Mouse (Mus musculus): ENCODE results near the gene Sema5b. TPM values are rescaled to one million over a fixed set of nuclear protein-coding genes. Genes with fewer than 3 reads are reported as not detected.

Gene Sema5b
- polyA plus RNA-seq, 1 experiment from 2014 or later = 3.4 TPM

DNA sequence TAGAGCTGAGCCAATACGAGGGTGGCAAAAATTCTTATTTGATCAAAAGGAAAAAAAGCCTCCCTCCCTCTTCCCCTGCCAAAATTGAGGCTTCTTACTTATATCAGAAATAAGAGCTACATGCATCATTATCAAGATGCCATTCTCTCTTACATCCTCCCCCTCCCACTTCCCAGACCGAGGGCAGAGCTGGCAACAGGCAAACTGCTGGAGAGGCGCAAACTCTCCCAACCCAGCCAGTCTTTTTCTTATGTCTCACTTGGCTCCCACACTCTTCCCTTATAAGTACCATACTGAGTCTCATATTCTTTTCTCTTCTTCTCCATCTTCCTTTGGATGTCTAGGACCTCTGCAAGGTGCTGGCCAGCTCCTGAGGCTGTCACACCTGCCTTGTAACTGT, 6.3 kb upstream of the Sema5b start:
- Histone ChIP-seq H3K9me3 (replicated peaks) (no peaks in the 10 kb centered on the region), H3K36me3 (no peaks in the 10 kb centered on the region), H3K4me3 (no peak overlapping the region), H3K27me3 (ENCODE audit: low read depth, poor library complexity, severe bottlenecking) (peaks cover 45% of the 10 kb centered on the region), H3K4me1 (no peaks in the 10 kb centered on the region), H3K27ac (no peak overlapping the region)
- no peak for DNase-seq (ENCODE audit: low spot score)
- 71% methylated on average over 3 of the region's 3 CpGs for WGBS

DNA sequence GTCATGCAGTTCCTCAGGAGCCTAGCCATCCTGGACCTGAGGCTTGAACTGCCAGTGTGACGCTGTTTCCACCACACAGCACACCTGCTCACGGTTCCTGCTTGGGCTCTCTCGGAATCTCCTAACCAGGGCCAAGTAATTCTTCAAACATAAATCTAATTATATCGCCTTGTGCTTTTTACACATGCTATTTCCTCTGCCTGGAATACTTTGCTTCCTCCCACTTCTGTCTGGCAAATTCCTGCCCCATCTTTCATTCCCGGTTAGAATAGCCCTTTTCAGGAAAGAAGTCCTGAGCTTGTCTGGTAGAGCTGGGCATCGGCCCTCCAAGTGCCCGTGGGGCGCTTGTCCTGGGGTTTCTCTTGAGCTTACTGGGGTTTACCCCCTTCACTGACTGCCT, 3.3 kb upstream of the Sema5b start:
- Histone ChIP-seq H3K4me1 (peaks cover 25% of the 10 kb centered on the region), H3K9me3 (replicated peaks) (no peaks in the 10 kb centered on the region), H3K36me3 (no peaks in the 10 kb centered on the region), H3K27ac (no peak overlapping the region), H3K4me3 (no peak overlapping the region), H3K27me3 (ENCODE audit: low read depth, poor library complexity, severe bottlenecking) (peaks cover 76% of the 10 kb centered on the region)
- no peak for DNase-seq (ENCODE audit: low spot score)
- 87% methylated on average over 8 of the region's 8 CpGs for whole genome bisulfite sequencing

- no peak overlapping the region for H3K4me3 ChIP-seq
- H3K9me3 ChIP-seq (replicated peaks) = no peaks in the 10 kb centered on the region
- no peak for DNase-seq (ENCODE audit: low spot score)
- H3K27me3 ChIP-seq (ENCODE audit: low read depth, poor library complexity, severe bottlenecking) = peaks cover 87% of the 10 kb centered on the region
- H3K4me1 ChIP-seq = peaks cover 25% of the 10 kb centered on the region
- 51% methylated on average over 10 of the region's 10 CpGs for WGBS
- H3K27ac ChIP-seq = no peak overlapping the region
- H3K36me3 ChIP-seq = no peaks in the 10 kb centered on the region
Measured at GRCm38 (mm10) chr16:35539041-35539440, 1.9 kb upstream of the Sema5b start.

- Histone ChIP-seq H3K4me3 (peak overlapping the region; percentile 62), H3K27me3 (ENCODE audit: low read depth, poor library complexity, severe bottlenecking) (peaks cover 94% of the 10 kb centered on the region), H3K36me3 (no peaks in the 10 kb centered on the region), H3K27ac (no peak overlapping the region), H3K4me1 (peaks cover 25% of the 10 kb centered on the region), H3K9me3 (replicated peaks) (no peaks in the 10 kb centered on the region)
- under 1% methylated on average over 23 of the region's 23 CpGs for WGBS
- DNase-seq (ENCODE audit: low spot score) = peak; percentile 47
Measured at GRCm38 (mm10) chr16:35540333-35541116, 420 bp upstream of the Sema5b start.

GRCm38 (mm10) chr16:35541661-35542420, 896 bp downstream of the Sema5b start:
- WGBS = under 1% methylated on average over 54 of the region's 54 CpGs
- peak overlapping the region; percentile 63 for H3K27ac ChIP-seq
- H3K4me3 ChIP-seq = peak overlapping the region; percentile 62
- DNase-seq (ENCODE audit: low spot score) = peak; percentile 71
- H3K9me3 ChIP-seq (replicated peaks) = no peaks in the 10 kb centered on the region
- H3K36me3 ChIP-seq = no peaks in the 10 kb centered on the region
- H3K4me1 ChIP-seq = peaks cover 25% of the 10 kb centered on the region
- peaks cover 96% of the 10 kb centered on the region for H3K27me3 ChIP-seq (ENCODE audit: low read depth, poor library complexity, severe bottlenecking)

- no peaks in the 10 kb centered on the region for H3K9me3 ChIP-seq (replicated peaks)
- WGBS = 1% methylated on average over 27 of the region's 27 CpGs
- H3K27me3 ChIP-seq (ENCODE audit: low read depth, poor library complexity, severe bottlenecking) = peaks cover 92% of the 10 kb centered on the region
- H3K27ac ChIP-seq = no peak overlapping the region
- peaks cover 25% of the 10 kb centered on the region for H3K4me1 ChIP-seq
- peak overlapping the region; percentile 62 for H3K4me3 ChIP-seq
- no peak for DNase-seq (ENCODE audit: low spot score)
- H3K36me3 ChIP-seq = no peaks in the 10 kb centered on the region
Measured at GRCm38 (mm10) chr16:35542421-35542780, 1.5 kb downstream of the Sema5b start.

GRCm38 (mm10) chr16:35545723-35546122, 4.8 kb downstream of the Sema5b start:
- Histone ChIP-seq H3K27ac (no peak overlapping the region), H3K4me3 (no peak overlapping the region), H3K9me3 (replicated peaks) (no peaks in the 10 kb centered on the region), H3K27me3 (ENCODE audit: low read depth, poor library complexity, severe bottlenecking) (peaks cover 59% of the 10 kb centered on the region), H3K4me1 (peaks cover 20% of the 10 kb centered on the region), H3K36me3 (no peaks in the 10 kb centered on the region)
- WGBS = 77% methylated on average over 4 of the region's 4 CpGs
- DNase-seq (ENCODE audit: low spot score) = no peak

DNA sequence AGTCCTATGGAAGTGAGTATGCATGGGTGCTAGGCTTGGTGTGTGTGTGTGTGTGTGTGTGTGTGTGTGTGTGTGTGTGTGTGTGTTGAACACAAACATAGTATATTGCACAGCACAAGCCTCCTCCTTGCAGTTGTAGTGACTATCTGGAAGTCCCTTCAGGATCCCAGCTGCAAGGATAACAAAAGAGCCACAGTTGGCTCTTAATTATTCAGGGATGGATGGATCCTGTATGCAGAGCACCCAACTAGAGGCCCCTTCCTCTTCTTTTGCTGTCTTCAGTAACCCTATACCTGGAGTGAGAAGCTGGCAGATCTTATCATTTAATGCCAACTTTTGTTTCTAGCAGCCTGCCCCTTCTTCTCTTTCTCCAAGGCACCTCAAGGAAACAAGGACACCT, 7.0 kb downstream of the Sema5b start:
- Histone ChIP-seq H3K36me3 (no peaks in the 10 kb centered on the region), H3K4me1 (no peaks in the 10 kb centered on the region), H3K9me3 (replicated peaks) (no peaks in the 10 kb centered on the region), H3K27me3 (ENCODE audit: low read depth, poor library complexity, severe bottlenecking) (peaks cover 36% of the 10 kb centered on the region), H3K4me3 (no peak overlapping the region), H3K27ac (no peak overlapping the region)
- DNase-seq (ENCODE audit: low spot score) = no peak

DNA sequence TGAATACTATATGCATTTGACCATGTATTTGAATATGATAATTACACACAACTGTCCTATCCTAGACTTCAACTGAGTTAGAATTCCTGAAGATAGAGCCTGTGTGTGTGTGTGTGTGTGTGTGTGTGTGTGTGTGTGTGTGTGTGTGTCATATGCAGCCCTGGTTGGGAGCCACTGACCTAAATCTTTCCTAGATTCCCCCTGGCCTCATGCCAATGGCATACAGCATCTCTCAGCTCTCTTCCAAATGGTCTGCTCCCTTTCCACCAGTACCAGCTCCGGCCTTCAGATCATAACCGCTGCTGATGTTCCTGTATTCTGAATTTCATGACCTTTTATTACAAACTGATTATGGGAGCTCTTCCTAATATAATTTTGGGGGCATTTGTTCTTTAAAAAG, 8.4 kb downstream of the Sema5b start:
- WGBS = 98% methylated on average over 2 of the region's 2 CpGs
- H3K4me1 ChIP-seq = peaks cover 5% of the 10 kb centered on the region
- no peaks in the 10 kb centered on the region for H3K9me3 ChIP-seq (replicated peaks)
- H3K4me3 ChIP-seq = no peak overlapping the region
- peaks cover 23% of the 10 kb centered on the region for H3K27me3 ChIP-seq (ENCODE audit: low read depth, poor library complexity, severe bottlenecking)
- no peak overlapping the region for H3K27ac ChIP-seq
- DNase-seq (ENCODE audit: low spot score) = no peak
- H3K36me3 ChIP-seq = no peaks in the 10 kb centered on the region

- no peak overlapping the region for H3K27ac ChIP-seq
- 80% methylated on average over 15 of the region's 15 CpGs for WGBS
- H3K4me3 ChIP-seq = no peak overlapping the region
- peaks cover 18% of the 10 kb centered on the region for H3K4me1 ChIP-seq
- no peaks in the 10 kb centered on the region for H3K36me3 ChIP-seq
- H3K9me3 ChIP-seq (replicated peaks) = no peaks in the 10 kb centered on the region
- DNase-seq (ENCODE audit: low spot score) = no peak
- H3K27me3 ChIP-seq (ENCODE audit: low read depth, poor library complexity, severe bottlenecking) = no peaks in the 10 kb centered on the region
Measured at GRCm38 (mm10) chr16:35555596-35556482, 14.9 kb downstream of the Sema5b start.

DNA sequence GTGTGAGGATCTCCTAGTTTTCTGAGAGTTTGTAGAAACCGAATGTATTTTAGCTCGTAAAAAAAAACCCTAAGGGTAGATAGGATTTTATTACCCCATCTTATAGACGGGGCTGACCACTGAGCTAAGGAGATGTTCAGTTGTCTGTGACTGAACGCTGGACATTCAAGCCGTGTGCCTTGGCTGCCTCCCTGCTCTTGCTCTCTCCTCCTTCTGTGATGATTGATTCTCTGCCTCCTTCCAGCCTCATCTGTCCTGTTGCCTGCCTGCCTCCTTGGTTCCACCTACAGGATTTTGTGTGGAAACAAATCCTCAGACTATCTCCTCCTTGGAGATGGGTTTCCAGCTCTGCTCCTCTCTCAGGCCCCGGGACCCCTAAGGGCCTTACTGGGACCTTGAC, 16.1 kb downstream of the Sema5b start:
- Histone ChIP-seq H3K4me3 (no peak overlapping the region), H3K9me3 (replicated peaks) (no peaks in the 10 kb centered on the region), H3K36me3 (no peaks in the 10 kb centered on the region), H3K4me1 (peaks cover 18% of the 10 kb centered on the region), H3K27ac (no peak overlapping the region), H3K27me3 (ENCODE audit: low read depth, poor library complexity, severe bottlenecking) (no peaks in the 10 kb centered on the region)
- no peak for DNase-seq (ENCODE audit: low spot score)
- WGBS = 79% methylated on average over 6 of the region's 6 CpGs

DNA sequence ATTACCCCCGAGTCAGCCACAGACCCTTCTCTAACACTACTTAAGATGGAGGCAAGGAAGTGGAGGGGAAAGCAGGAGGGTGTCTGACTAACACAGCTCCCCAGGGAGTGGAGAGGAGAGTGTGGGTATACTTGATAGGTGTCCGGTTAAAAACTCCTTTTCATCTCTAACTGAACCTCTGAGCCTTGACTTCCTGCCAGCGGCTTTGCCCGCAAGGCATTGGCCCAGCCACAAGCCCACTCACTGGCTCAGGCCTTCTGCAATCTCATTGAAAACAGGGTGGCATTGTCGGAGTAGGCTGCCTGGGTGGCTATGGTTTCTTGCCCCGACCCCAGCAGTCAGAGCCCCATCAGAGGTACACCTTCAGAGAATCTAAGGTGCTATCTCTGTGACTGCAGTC, 20.6 kb downstream of the Sema5b start:
- Histone ChIP-seq H3K4me3 (no peak overlapping the region), H3K9me3 (replicated peaks) (no peaks in the 10 kb centered on the region), H3K27me3 (ENCODE audit: low read depth, poor library complexity, severe bottlenecking) (no peaks in the 10 kb centered on the region), H3K4me1 (peaks cover 19% of the 10 kb centered on the region), H3K27ac (no peak overlapping the region), H3K36me3 (no peaks in the 10 kb centered on the region)
- DNase-seq (ENCODE audit: low spot score) = no peak
- WGBS = 81% methylated on average over 6 of the region's 6 CpGs
